Mouse (Mus musculus) cortical plate, adult 2 months (tissue): Measurements from ENCODE around the gene Scamp2.

Experiments
- CTCF ChIP-seq: fragments of 200-500 bp; IDR thresholded peaks from 2 replicates; pipeline ENCODE4 v1.5.1; 2011; ENCODE audit warnings: mild to moderate bottlenecking, control low read depth, low read length; ENCODE audit not compliant: insufficient read depth; ENCODE audit errors: extremely low read depth
- POLR2A ChIP-seq: fragments of 200-500 bp; IDR thresholded peaks from 2 replicates; pipeline ENCODE4 v1.6.1; 2011; ENCODE audit warnings: mild to moderate bottlenecking, low read length, control low read depth; ENCODE audit not compliant: insufficient read depth; ENCODE audit errors: extremely low read depth

GRCm38 (mm10) chr9:57560861-57561710 is at the start of gene Scamp2:
- TF ChIP-seq CTCF (no peak), POLR2A (peak; percentile 86)
